Mouse (Mus musculus) intestine, embryonic 16.5 days (tissue): ENCODE measurements at regions not wholly inside any gene's neighbourhood (a gene's known extent, or its start where the extent isn't known, plus 50 kb on each side); places are given as distances from the start of the nearest gene placed in this dataset.

Experiments
- ATAC-seq: fragments of 200-750 bp; cut with Nextera tagmentation; 2 replicates; pipeline ENCODE4 v1.8.0; 2017; ENCODE audit warnings: moderate TSS enrichment, moderate library complexity
- H3K27ac ChIP-seq: fragments of 300-500 bp; sonication (generic); 2 replicates; pipeline ENCODE4 v1.5.1; 2014; ENCODE audit warnings: mild to moderate bottlenecking, low read length
- H3K27me3 ChIP-seq: fragments of 300-500 bp; sonication (generic); replicated peaks from 2 replicates; pipeline ENCODE4 v1.6.1; 2014; ENCODE audit warnings: low read length, control low read depth, mixed read lengths; ENCODE audit not compliant: control insufficient read depth, insufficient read depth
- H3K36me3 ChIP-seq: fragments of 300-500 bp; sonication (generic); 2 replicates; pipeline ENCODE4 v1.6.1; 2014; ENCODE audit warnings: low read length, control low read depth; ENCODE audit not compliant: control insufficient read depth, insufficient read depth
- H3K4me1 ChIP-seq: fragments of 300-500 bp; sonication (generic); 2 replicates; pipeline ENCODE4 v1.6.1; 2014; ENCODE audit warnings: low read length, control low read depth, mixed read lengths; ENCODE audit not compliant: control insufficient read depth, insufficient read depth
- H3K4me2 ChIP-seq: fragments of 300-500 bp; sonication (generic); 2 replicates; pipeline ENCODE4 v1.6.1; 2014; ENCODE audit warnings: low read depth, low read length, control low read depth
- H3K4me3 ChIP-seq: fragments of 300-500 bp; sonication (generic); 2 replicates; pipeline ENCODE4 v1.5.1; 2014; ENCODE audit warnings: mild to moderate bottlenecking, low read length
- H3K9ac ChIP-seq: fragments of 300-500 bp; sonication (generic); 2 replicates; pipeline ENCODE4 v1.6.1; 2014; ENCODE audit warnings: low read depth, low read length
- H3K9me3 ChIP-seq: fragments of 300-500 bp; sonication (generic); 2 replicates; pipeline ENCODE4 v1.6.1; 2016; ENCODE audit warnings: low read length, control low read depth; ENCODE audit not compliant: control insufficient read depth
- WGBS: fragments of 180-500 bp; shearing (Covaris S2); extraction: QIAGEN DNeasy Blood & Tissue Kit; methylation state at CpG from one replicate; pipeline ENCODE4 v1.1.7; 2014; 5-methylcytosine and 5-hydroxymethylcytosine counted together

DNA sequence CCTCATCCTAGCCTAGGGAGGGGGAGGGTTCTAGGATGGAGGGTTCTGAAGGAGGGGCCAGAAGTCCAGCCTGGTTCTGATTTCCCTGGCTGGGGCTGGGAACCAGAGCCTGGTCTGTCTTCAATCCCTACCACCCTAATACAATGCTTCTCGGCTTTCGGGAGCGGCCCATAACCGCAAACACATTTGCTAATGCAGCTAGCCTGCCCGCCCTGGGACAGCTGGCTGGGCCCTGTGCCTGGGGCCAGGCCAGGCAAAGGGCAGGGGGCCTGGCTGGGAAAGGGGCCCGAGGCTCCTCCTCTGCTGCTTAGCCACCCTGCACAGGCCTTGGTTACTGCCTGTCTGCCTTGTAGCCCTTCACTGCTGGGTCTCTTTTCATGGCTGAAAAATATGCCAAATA lies 74.9 kb downstream of the Pja1 start:
- H3K36me3 ChIP-seq = no peaks in the 10 kb centered on the region
- WGBS = 73% methylated on average over 6 of the region's 6 CpGs
- no peaks in the 10 kb centered on the region for H3K9me3 ChIP-seq
- H3K4me1 ChIP-seq = peaks cover 11% of the 10 kb centered on the region
- no peak overlapping the region for H3K4me2 ChIP-seq
- 0 out of 2 replicates have a peak, but pooled peaks have one; percentile 9 for ATAC-seq
- no peak overlapping the region for H3K9ac ChIP-seq
- peaks cover 11% of the 10 kb centered on the region; the same call in 1 of the 2 replicates for H3K27me3 ChIP-seq
- H3K27ac ChIP-seq = no peak overlapping the region
- no peak overlapping the region for H3K4me3 ChIP-seq

DNA sequence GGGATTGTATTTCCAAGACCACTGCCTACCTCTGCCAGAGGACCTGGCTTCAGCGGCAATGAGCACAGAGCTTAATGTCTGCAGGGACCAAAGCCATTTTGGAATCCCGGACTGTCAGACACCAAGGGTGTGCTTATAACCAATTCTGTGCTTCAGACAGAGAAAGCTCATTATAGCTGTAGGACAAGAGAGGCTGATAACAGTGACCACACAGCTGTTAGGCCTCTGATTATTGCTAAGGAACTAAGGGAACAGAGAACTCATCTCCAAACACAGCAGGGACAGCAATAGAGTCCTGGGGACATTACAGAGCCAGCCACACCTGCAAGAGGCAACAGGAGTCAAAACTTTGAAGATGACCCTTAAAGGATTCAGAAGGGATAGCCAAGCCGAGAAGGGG lies 76.0 kb downstream of the Pja1 start:
- Histone ChIP-seq H3K27me3 (peaks cover 11% of the 10 kb centered on the region; the same call in 1 of the 2 replicates), H3K4me2 (no peak overlapping the region), H3K9ac (no peak overlapping the region), H3K4me1 (peaks cover 12% of the 10 kb centered on the region), H3K27ac (no peak overlapping the region), H3K36me3 (no peaks in the 10 kb centered on the region), H3K9me3 (no peaks in the 10 kb centered on the region), H3K4me3 (no peak overlapping the region)
- WGBS = 92% methylated on average over 3 of the region's 3 CpGs
- no peak for ATAC-seq

DNA sequence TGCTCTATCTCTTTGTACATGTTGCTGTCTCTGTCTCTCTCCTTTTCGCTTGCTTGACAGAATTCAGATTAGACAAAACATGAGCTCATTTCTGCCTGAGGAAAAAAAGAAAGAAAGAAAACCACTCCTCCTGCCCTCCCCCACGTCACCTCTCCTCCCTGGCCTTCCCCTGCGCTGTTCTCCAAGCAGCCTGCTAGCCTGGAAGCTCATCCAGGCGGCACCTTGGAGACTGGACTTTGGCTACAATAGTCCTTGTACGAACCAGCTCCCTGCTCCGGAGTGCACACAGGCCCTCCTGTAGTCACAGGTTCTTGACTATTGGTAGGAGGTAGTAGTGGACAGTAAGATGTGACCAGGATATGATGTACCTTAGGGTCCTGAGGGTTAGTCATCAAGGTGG lies 79.4 kb downstream of the Pja1 start:
- Histone ChIP-seq H3K27ac (no peak overlapping the region), H3K4me1 (peaks cover 6% of the 10 kb centered on the region), H3K4me2 (no peak overlapping the region), H3K36me3 (no peaks in the 10 kb centered on the region), H3K4me3 (no peak overlapping the region), H3K9me3 (no peaks in the 10 kb centered on the region), H3K9ac (no peak overlapping the region), H3K27me3 (peaks cover 7% of the 10 kb centered on the region; the same call in 1 of the 2 replicates)
- 70% methylated on average over 6 of the region's 6 CpGs for WGBS
- ATAC-seq = peak; percentile 80

DNA sequence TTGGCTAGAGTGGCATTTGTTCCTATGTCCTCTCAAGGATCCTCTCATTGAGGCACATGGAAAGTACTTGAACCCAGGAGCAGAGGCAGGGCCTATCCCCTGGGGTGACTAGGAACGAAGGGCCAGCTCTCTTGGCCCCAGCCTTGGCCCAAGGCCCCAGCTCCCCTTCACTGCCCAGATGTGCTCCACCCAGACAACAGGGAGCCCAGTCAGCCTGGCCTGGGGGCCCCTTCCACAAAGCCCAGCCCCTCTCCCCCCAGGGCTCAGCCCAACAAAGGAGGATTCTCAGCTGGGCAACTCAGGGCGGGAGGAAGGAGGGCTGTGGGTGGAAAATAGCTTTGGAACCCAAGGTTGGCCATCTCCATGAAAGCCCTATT lies 80.6 kb downstream of the Pja1 start:
- Histone ChIP-seq H3K4me2 (no peak overlapping the region), H3K4me3 (no peak overlapping the region), H3K4me1 (peaks cover 2% of the 10 kb centered on the region; the same call in 1 of the 2 replicates), H3K9ac (no peak overlapping the region), H3K27ac (no peak overlapping the region), H3K27me3 (peaks cover 7% of the 10 kb centered on the region; the same call in 1 of the 2 replicates), H3K36me3 (no peaks in the 10 kb centered on the region), H3K9me3 (no peaks in the 10 kb centered on the region)
- ATAC-seq = peak; percentile 43; the same call in 1 of the 2 replicates
- 80% methylated on average over 2 of the region's 2 CpGs for WGBS

DNA sequence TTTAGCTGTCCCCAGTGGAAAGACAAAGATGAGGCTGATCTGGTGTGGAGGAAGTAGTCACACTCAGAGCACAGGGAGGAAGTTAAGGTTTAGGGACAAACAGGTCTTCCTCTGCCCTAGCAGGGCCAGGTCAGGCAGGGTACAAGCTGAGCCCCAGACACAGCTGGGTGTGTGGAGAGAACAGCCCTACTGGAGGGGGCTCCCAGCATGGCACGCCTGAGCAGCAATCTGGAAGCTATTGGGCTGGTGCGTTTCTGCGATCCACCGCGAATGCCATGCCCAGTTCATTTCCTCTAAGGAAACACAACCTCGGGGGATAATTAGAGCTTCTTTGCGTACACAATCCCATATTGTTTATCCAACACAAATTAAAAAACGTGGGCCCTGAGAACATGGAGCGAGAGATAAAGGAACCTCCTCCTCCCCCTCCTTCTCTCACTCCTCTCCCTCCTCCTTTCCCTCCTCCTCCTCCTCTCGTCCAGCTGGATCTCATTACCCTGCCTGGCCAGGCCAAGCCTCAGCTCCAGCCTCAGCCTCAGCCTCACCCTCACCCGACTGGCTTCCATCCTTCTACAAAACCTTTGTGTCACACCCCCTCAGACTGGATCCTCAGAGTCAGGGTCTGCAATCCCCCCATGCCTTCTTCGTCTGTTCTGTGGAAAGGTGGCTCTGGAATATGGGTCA lies 81.2 kb downstream of the Pja1 start:
- H3K4me3 ChIP-seq = no peak overlapping the region
- no peak overlapping the region for H3K4me2 ChIP-seq
- H3K9me3 ChIP-seq = no peaks in the 10 kb centered on the region
- H3K27ac ChIP-seq = no peak overlapping the region
- no peaks in the 10 kb centered on the region for H3K36me3 ChIP-seq
- peaks cover 2% of the 10 kb centered on the region; the same call in 1 of the 2 replicates for H3K4me1 ChIP-seq
- H3K9ac ChIP-seq = no peak overlapping the region
- ATAC-seq = peak; percentile 39; the same call in 1 of the 2 replicates
- peaks cover 4% of the 10 kb centered on the region; the same call in 1 of the 2 replicates for H3K27me3 ChIP-seq
- 53% methylated on average over 12 of the region's 12 CpGs for WGBS

DNA sequence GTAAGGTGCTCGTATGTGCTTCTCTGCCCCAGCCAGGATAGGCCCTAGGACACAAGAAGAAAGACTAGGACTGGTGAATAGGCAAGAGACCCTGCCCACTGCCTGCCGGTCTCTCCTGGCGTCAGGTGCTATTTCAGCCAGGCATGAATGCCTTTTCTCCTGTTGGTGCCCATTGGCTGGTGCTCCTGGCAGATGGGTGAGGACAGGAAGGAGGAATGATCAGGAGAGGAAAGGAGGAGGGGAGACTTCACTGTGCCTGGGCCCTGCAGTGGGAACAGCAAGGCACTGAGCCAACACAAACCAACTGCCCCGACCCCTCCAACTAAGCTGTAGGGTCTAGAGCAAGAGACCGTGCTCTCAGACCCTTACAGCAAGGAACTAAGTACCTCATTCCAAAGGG lies 100.4 kb downstream of the Pja1 start:
- ATAC-seq = no peak
- Histone ChIP-seq H3K27me3 (no peaks in the 10 kb centered on the region), H3K9me3 (no peaks in the 10 kb centered on the region), H3K4me1 (no peaks in the 10 kb centered on the region), H3K9ac (no peak overlapping the region), H3K4me2 (no peak overlapping the region), H3K36me3 (no peaks in the 10 kb centered on the region), H3K4me3 (no peak overlapping the region), H3K27ac (no peak overlapping the region)
- 79% methylated on average over 5 of the region's 5 CpGs for WGBS

DNA sequence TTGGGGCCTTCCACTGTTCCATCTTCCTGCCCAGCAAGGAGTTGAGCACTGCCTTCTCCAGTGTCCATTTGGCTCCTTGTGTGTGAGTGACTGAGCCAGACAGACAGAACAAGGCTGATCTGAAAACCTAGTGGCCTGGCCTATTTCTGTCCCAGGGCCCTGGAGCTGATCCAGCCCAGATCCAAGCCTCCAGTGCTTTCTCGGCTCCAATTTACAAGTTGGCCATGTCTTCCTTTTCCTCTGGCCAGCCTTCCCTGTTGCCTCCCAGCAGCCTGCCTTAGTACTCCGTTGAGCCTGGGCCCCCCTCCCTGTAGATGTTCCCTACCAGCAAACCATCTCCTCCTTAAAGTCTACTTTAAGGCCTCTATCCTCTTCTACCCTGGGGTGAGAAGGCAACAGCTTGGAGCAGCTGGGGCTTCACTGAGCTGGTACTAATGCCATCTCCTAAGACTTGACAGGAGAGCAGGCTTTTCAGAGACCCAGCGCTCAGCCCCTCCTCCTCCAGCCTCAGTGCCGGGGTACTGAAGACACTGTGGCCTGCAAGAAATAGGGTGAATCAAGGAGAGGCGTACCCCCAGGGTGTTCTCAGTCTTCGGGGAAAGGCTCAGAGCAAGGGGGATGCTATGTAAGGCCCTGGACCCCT lies 101.7 kb downstream of the Pja1 start:
- H3K9me3 ChIP-seq = no peaks in the 10 kb centered on the region
- ATAC-seq = no peak
- H3K4me3 ChIP-seq = no peak overlapping the region
- H3K4me1 ChIP-seq = no peaks in the 10 kb centered on the region
- no peaks in the 10 kb centered on the region for H3K36me3 ChIP-seq
- H3K4me2 ChIP-seq = no peak overlapping the region
- H3K27ac ChIP-seq = no peak overlapping the region
- 77% methylated on average over 6 of the region's 6 CpGs for WGBS
- H3K27me3 ChIP-seq = no peaks in the 10 kb centered on the region; the same call in 1 of the 2 replicates
- H3K9ac ChIP-seq = no peak overlapping the region

DNA sequence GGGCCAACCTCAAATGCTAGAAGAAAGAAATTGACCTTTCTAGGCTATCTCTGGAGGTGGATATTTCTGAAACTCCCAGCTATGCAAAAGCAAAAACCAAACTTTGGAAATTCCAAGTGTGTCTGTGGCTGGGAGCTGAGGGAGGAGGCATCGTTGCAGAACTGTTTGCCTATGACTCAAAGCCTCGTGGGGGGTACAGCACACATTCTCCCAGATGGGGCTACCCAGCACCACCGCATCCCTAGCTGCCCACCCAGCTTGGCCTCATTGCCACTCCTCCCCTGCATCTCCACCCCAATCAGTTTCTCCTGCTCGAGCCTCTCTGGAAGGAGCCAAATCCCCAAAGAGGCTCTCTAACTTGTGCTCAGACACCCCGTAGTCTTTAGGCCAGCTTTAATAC lies 107.0 kb downstream of the Pja1 start:
- H3K4me3 ChIP-seq = no peak overlapping the region
- no peak overlapping the region for H3K4me2 ChIP-seq
- H3K4me1 ChIP-seq = no peaks in the 10 kb centered on the region
- no peak overlapping the region for H3K27ac ChIP-seq
- H3K9ac ChIP-seq = no peak overlapping the region
- ATAC-seq = no peak
- H3K36me3 ChIP-seq = no peaks in the 10 kb centered on the region
- 75% methylated on average over 5 of the region's 5 CpGs for WGBS
- no peaks in the 10 kb centered on the region for H3K9me3 ChIP-seq
- H3K27me3 ChIP-seq = peaks cover 6% of the 10 kb centered on the region

DNA sequence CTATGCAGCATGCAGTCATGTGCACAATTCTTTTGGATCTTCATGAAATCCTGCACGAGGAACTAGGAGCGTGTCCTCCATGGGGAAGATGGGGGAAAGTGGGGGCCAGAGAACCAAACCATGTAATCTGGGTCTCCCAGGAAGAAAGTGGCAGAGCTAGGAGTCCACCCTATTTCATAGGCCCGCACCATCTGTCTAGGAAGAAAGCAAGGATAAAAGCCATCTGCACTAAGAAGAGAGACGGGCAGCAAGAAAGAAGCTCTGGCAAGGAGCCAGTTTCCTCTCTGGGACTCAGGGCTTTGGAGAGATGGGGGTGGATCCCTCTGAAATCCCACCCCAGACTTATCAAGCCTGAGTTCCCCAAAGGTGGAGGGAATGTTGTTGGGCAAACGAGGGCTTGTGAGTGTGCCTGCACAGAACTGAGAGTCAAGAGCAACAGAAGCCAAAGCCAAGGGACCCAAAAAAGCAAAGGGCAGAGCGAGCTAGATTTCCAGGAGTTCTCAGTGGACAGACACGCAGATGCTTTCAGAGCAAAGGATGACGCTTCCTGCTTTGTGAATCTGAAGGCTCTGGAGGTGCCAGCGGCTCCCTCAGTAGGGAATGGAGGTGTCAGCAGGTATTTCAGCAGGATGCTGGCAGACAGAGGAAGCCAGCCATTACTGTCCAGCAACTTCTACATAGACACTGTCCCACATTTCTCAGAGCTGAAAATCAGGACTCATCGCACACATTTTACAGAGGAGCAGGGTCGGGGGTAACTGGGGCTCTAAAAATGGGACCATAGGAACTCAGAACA lies 110.8 kb downstream of the Pja1 start:
- H3K4me3 ChIP-seq = no peak overlapping the region
- H3K4me2 ChIP-seq = no peak overlapping the region
- no peaks in the 10 kb centered on the region for H3K9me3 ChIP-seq
- ATAC-seq = no peak
- H3K27me3 ChIP-seq = peaks cover 6% of the 10 kb centered on the region
- no peaks in the 10 kb centered on the region for H3K4me1 ChIP-seq
- no peak overlapping the region for H3K27ac ChIP-seq
- H3K9ac ChIP-seq = no peak overlapping the region
- no peaks in the 10 kb centered on the region for H3K36me3 ChIP-seq
- WGBS = 67% methylated on average over 11 of the region's 11 CpGs
